Mouse (Mus musculus): ENCODE results near the gene Stt3a. TPM values are rescaled to one million over a fixed set of nuclear protein-coding genes. Genes with fewer than 3 reads are reported as not detected.

Gene Stt3a
- total and polyA plus RNA-seq, 3 experiments = 142 to 283 (median 174) TPM

DNA sequence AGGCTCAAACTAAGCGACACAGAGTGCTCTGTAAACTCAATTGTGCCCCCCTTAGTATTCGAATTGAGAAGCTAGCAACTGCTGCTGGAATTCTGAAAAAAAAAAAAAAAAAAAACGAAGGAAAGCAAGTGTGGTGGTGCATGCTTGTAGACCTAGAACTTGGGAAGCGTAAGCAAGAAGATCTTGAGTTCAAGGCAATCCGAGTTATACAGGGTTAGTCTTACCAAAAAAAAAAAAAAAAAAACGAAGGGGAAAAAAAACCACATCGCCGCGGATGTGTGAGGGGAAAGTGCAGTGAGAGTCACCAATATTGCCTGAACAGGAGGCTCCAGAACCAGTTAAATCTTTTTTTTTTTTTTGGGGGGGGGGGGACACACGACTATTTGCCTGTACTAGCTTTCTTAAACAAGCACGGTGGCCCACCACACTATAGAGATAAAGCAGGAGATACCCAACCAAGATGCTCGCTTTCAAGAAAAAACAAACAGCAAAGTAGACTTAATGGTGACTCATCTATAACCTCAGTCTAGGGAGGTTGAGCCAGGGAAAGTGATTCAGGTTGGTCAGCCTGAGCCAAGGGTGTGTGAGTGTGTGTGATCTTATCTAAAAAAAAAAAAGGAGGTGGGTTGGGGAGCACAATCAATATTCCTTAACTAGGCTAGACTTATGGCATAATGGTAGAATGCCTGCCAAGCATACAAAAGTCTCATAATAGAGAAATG, 40.3 kb downstream of the Stt3a start, which contains the start of gene Chek1:
TSS of gene Chek1 (minus strand) at position 32 of the 722 bp plus-strand sequence.
- TF ChIP-seq MXI1 (IDR thresholded peaks at IDR 0.05; ENCODE audit: low read depth, low read length) = no peak
- TF ChIP-seq HCFC1 (IDR thresholded peaks at IDR 0.05; ENCODE audit: low read depth, low read length) = no peak
- 0 out of 2 replicates have a peak, but pooled peaks have one; percentile 22 for TF ChIP-seq E2F4 (IDR thresholded peaks at IDR 0.05; ENCODE audit: borderline replicate concordance, low read depth, low read length)
- peak; percentile 82; the same call in 1 of the 2 replicates for TF ChIP-seq ZNF384 (IDR thresholded peaks at IDR 0.05; ENCODE audit: low read depth, low read length)
- TF ChIP-seq CHD1 (IDR thresholded peaks at IDR 0.05; ENCODE audit: low read depth, low read length) = peak; percentile 85; the same call in 1 of the 2 replicates
- peak; percentile 49; the same call in 1 of the 2 replicates for TF ChIP-seq RCOR1 (IDR thresholded peaks at IDR 0.05; ENCODE audit: low read depth, low read length)
- TF ChIP-seq EP300 (IDR thresholded peaks at IDR 0.05; ENCODE audit: low read depth in 1 of 2, low read length in 2 of 2) = peak in 1 of 2 experiments; percentile 12; a peak in 2 of 4 replicates
- no peak for TF ChIP-seq MAFK (IDR thresholded peaks at IDR 0.05; ENCODE audit: borderline replicate concordance, low read depth, low read length)
- no peak for TF ChIP-seq CHD2 (IDR thresholded peaks at IDR 0.05; ENCODE audit: low read length)
- TF ChIP-seq ETS1 (IDR thresholded peaks at IDR 0.05; ENCODE audit: low read depth, low read length) = peak; percentile 24; the same call in 1 of the 2 replicates
- peak; percentile 14; the same call in 1 of the 2 replicates for TF ChIP-seq SIN3A (IDR thresholded peaks at IDR 0.05; ENCODE audit: low read length)
- TF ChIP-seq POLR2AphosphoS5 (IDR thresholded peaks at IDR 0.05; ENCODE audit: borderline replicate concordance, low read depth, low read length) = no peak
- no peak for TF ChIP-seq ZMIZ1 (IDR thresholded peaks at IDR 0.05; ENCODE audit: low read depth, low read length)
- TF ChIP-seq GATA1 (IDR thresholded peaks at IDR 0.05; ENCODE audit: low read depth, low read length) = peak; percentile 48
- TF ChIP-seq POLR2A (IDR thresholded peaks at IDR 0.05; ENCODE audit: control insufficient read depth in 1 of 2, insufficient read depth in 1 of 2, low read depth in 1 of 2, low read length in 2 of 2, poor library complexity in 1 of 2) = no peak
- no peak for TF ChIP-seq MYC (IDR thresholded peaks at IDR 0.05; ENCODE audit: low read depth, low read length)
- TF ChIP-seq BHLHE40 (IDR thresholded peaks at IDR 0.05; ENCODE audit: borderline replicate concordance, low read depth, low read length) = no peak
- 0 out of 2 replicates have a peak, but pooled peaks have one; percentile 25 for TF ChIP-seq NELFE (IDR thresholded peaks at IDR 0.05; ENCODE audit: low read depth, low read length)
- TF ChIP-seq TCF12 (IDR thresholded peaks at IDR 0.05; ENCODE audit: low read depth, low read length) = no peak
- TF ChIP-seq JUND (IDR thresholded peaks at IDR 0.05; ENCODE audit: low read depth, low read length) = 0 out of 2 replicates have a peak, but pooled peaks have one; percentile 27
- H3K36me3 ChIP-seq (ENCODE audit: control insufficient read depth in 1 of 2, insufficient read depth in 2 of 2, low read length in 2 of 2) = peaks cover 16 to 21% of the 10 kb centered on the region in 2 experiments
- H3K27me3 ChIP-seq (ENCODE audit: control insufficient read depth in 1 of 2, insufficient read depth in 2 of 2, low read length in 2 of 2) = no peaks in the 10 kb centered on the region
- DNase-seq (ENCODE audit: low read depth, low spot score) = peak; percentile 79
- peaks cover 18% of the 10 kb centered on the region for H3K79me2 ChIP-seq (ENCODE audit: control insufficient read depth, insufficient read depth, low read length, poor library complexity)
- H3K27ac ChIP-seq (ENCODE audit: control insufficient read depth, low read depth, low read length) = peak within 1 kb of the TSS; percentile 89
- no peaks in the 10 kb centered on the region for H3K9me3 ChIP-seq (replicated peaks; ENCODE audit: insufficient read depth, low read length)
- H3K4me3 ChIP-seq (ENCODE audit: control insufficient read depth in 1 of 2, insufficient read depth in 1 of 2, low read depth in 2 of 2, low read length in 2 of 2) = peak within 1 kb of the TSS; percentile 51 to 85
- peaks cover 4 to 6% of the 10 kb centered on the region in 2 experiments for H3K4me1 ChIP-seq (ENCODE audit: control insufficient read depth in 1 of 2, insufficient read depth in 2 of 2, low read length in 2 of 2)
- peak within 1 kb of the TSS; percentile 92 for H3K9ac ChIP-seq (ENCODE audit: control insufficient read depth, low read depth, low read length, poor library complexity, severe bottlenecking)

All from MEL (cell line).